Mouse (Mus musculus): ENCODE results near the gene F12. TPM values are rescaled to one million over a fixed set of nuclear protein-coding genes. Genes with fewer than 3 reads are reported as not detected.

The F12 gene
- total RNA-seq, 2 experiments from 2014 or later: 0.12 TPM; not detected in 1

DNA sequence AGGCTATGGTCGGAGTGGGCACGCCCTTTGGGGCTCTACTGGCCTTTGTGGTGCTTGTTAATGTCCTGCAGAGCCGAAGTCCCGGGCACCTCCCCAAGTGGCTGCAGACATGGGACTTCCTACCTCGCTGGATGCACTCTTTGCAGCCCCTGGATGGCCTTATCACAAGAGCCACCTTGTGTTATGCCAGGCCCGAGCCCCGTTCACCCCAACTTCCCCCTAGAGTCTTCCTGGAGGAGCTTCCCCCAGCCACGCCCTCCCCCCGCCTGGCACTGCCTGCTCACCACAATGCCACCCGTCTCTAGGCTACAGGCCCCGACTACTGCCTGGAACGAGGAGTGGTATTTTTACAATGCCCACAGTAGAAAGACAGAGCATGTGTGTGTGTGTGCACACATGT is 13.3 kb downstream of the F12 start:
- no peak for DNase-seq (ENCODE audit: low spot score)

DNA sequence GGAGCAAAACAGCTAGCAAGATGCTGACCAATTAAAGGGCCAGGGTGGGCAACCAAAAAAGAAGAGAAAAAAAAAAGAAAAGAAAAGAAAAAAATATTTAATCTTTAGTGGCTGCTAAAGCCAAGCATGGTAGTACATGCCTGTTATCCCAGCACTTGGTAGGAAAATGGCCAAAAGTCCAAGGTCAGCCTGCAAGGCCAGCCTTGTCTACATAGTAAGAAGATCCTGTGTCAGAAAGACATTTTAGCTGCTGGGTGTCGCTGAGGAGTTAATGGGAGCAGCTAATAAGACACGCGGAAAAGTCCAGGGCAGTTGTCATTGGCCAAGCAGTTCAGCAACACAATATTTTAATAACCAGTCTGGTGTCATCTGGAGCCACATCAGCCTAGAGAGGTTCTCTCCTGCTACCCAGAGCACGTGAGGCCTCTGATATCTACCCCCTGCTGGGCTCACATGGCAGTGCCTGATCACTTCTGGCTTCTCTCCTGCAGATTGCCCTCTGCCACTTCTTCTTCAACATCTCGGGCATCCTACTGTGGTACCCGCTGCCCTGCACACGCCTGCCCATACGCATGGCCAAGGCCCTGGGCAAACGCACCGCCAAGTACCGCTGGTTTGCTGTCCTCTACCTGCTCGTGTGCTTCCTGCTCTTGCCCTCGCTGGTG is 13.8 kb downstream of the F12 start:
- DNase-seq (ENCODE audit: low spot score): no peak

DNA sequence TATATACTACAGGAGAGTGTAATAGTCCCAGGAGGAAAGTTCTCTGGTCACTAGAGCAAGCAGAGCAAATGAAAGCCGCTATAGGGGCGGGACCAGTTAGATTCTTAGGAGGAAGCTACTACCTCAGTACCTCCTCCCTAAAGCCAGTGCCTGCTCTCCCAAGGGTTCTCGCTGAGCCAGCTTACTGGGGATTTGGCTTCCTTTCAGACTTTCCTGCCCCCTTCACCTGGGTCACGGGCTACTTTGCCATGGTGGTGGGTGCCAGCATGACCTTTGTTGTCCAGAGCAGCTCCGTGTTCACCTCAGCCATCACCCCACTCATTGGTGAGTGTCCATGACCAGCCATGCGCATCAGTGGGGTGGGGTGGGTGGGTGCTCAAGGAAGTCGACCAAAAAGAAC is 14.8 kb downstream of the F12 start:
- DNase-seq (ENCODE audit: low spot score): no peak

DNA sequence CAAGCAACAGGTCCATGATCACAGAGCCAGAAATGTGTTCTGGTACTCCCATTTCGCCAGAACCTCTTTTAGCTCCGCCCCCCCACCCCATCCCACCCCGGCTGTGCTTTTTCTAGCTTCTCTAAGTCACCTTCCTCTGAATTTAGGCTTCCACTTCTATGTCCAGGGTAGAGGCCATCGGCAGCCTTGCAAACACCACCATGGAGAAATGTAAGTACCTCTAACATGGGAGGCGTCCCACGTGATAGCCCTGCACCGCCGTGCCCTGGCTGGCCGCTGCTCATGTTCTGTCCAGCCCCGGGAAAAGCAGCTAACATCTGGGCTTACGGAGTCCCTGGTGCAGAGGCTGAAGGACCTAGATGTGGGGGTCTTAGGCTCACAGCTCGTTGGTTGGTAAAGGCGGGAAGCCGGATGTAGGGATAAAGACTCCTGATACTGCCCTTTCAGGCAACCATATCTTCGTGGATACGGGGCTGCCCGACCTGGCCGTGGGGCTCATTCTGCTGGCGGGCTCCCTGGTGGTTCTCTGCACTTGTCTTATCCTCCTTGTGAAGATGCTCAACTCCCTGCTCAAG is 18.0 kb downstream of the F12 start:
- DNase-seq (ENCODE audit: low spot score): no peak

DNA sequence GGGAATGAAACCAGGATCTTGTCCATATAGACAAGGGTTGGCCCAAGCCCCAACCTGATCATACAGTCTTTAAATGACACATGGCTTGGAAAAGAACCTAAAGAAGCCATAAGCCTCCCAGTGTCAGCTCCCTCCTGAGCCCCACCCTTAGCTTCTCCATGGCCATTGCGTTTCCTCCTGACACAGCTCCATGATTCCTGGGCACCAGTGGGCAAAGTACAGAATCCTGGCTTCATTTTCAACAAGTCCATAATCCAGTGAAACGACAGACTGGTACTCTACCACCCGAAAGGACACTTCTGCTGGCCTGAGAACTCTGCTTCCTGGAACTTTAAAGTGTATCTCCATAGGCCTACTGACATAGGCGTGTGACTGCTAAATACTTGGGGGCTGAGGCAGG is 19.3 kb downstream of the F12 start:
- DNase-seq (ENCODE audit: low spot score): no peak

DNA sequence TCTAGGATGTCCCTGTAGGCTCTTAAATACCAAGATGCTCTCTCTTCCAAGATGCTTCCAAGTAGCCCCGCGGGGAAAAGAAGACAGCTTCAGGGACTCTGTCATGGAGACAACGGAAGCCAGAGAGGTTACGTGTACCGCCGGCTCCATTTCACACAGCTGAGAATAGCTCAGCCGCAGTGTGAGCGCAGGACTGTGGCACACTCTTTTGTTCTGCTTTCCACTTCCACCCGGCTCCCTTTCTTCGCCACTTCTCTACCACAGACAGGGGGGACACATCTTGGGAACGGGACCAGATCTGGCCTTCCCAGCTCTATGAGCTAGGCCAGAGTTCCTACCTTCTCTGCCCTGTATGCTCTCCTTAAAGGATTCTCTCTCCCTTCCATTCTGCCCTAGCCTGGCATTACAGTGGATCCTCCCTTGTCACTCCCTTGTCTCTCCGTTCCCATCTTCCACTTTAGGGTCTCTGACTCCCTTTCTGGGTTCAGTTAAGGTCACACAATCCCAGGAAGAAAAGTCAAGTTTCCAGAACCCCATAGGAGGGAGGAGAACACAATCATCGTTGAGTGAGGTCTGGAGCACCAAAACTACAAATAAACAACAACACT is 20.7 kb downstream of the F12 start:
- DNase-seq (ENCODE audit: low spot score): no peak

DNA sequence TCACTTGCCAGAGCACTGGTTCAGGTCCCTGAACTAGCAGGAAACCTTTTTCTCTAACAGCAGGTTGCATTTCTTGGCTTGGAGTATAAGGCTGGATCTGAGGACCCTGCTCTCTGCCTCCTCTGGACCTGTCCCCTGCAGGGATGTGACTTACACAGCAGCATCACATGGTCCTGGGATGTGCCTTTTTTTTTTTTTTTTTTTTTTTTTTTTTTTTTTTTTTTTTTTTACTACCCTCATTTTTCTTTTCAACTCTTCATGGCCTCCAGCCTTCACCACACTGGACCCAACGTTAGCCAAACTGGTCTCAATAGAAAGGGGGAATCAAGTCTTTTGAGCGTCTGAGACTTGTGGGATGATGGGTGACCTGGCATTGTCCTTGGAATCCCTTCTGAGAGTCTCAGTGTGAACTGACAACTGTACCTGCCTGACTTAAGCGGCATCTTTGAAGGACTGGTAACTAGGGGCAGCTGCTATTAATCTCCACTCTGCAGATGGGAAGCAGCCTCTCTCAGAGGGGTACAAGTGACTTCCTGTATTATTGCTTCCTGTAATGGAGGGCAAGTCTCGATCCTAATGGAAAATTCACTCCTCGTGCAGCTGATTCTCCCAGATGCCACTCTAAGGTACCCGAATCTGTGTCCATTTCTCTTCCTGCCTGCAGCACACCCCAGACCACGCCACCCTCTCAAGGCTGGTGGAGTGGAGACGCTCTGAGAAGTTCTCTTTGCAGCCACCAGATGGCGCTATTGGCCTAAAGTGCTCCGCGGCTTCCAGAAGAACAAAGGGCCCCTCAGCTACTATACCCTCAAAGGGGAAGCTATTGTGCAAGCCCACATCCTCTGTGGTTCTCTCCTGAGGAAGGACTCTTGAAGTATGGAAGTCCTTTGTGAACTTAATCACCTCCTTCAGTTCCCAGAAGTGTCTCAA is 21.5 kb downstream of the F12 start:
- DNase-seq (ENCODE audit: low spot score): peak; percentile 65

DNA sequence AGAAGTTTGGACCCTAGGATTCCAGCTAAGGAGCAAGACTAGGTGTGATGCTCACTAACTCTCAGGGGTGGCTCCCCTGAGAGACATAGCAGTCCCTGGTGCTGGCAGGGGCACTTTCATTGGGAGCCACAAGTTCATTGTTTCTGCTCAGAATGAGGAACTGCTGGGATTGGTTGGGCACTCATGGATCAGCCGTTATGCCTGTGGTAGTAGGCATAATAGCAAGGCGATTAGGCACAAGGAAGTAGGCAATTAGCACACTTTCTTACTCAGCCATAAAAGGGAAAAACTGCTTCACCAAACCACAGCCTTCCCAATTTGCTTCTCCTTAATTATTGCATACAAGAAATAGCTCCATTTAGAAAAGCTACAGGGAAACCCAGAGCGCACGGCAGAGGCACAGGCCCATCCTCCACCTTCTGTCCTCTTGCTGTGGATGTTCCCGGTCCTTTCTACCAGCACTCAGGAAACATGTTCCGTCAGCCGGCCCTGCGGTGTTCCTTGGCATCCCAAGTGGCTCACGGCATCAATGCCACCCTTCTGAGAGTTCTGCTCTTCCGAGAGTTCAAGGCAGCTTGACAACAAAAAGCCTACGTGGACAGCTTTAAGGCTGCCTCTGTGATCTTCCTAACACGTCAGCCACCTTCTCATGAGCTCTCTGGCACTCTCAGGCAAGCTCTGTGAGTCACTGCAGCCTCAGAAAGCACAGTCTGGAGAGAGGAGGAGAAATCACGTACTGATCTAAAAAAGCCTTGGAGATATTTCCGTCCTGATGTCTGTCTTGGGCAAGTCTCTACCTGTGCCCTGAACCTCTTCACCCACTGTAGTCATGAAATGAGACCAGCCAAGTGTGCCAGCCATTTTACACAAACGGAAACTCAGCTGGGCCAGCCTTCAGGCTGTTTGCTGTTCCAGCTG is 22.4 kb downstream of the F12 start:
- no peak for DNase-seq (ENCODE audit: low spot score)

DNA sequence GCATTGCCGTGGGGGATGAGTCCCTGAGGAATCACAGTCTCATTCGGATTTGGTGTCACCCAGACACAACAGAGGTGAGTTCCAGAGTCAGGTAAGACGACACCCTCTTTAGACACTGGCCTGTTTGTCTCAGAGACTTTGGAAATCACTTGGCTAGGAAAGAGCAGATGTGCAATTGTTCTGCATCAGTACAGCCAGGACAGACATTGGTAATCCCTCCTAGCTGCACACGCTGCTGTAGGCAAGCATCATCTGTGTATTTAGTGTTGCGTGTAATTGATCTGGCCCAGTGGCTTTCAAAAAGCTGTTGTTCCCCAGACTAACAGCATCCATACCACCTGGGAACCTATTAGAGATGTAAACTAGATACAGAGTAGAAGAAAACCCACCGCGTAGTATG is 23.3 kb downstream of the F12 start:
- no peak for DNase-seq (ENCODE audit: low spot score)

DNA sequence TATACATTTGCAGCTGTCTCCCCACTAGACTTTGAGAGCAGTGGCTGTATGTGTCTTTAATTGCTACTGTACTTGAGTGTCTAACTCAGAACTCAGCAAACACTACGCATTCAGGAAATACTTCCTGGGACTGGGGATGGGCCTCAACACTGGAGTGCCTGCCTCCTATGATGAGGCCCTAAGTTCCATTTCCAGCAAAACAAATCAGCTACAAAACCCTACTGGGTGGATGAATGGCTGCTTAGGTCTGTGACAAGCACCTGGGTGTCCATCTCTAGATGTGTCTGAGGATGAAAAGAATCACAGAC is 26.6 kb downstream of the F12 start:
- DNase-seq (ENCODE audit: low spot score): no peak

DNA sequence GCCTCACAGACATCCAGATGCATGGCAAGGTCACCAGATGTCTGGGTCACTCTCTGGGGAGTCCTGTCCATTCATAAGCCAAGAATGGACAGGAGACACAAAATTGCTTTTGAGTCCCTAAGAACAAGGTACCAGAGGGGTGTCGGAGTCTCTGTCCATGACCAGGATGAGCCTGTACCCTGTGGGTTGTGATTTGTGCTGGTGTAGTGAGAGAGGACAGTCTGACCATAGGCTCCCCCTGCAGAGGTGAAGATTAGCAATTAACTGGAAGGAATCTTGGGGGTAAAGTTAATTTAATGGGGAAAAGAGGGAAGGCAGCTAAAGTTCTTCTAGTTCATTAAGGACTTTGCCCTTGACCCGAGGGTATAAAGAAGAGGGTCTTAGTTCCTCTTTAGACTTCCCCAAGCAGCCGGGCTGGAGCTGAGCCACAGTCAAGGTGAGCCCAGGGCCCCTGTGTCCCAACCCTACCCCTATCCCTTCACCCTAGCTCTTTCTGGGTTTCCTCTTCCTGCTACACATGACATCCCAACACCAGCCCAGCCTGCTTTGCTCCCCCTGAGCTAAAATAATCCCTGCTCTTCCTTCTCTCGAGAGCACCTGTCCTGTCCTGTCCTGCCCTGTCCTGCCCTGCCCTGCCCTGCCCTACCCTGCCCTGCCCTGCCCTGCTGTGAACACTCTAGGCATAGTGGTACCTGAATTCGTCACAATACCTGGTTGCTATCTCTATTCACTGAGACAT is 27.1 kb downstream of the F12 start:
- no peak for DNase-seq (ENCODE audit: low spot score)

DNA sequence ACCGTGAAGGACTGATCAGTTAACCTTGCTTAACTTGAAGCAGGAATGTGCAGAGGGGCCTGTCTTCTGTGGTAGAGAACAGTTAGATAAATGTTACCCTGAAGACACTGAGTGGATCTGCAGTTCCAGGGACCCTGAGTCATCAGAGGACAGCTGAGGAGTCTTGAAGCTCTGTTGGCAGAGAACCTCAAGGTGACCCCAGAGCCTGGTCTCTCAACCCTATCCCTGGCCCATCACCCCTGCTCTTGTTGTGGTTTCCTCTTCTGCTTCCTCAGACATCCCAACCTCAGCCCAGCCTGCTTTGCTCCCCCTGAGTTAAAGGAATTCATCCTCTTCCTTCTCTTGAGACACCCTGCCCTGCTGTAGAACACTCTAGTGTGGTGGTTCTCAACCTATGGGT is 28.5 kb downstream of the F12 start, which contains the start of gene Slc34a1:
Slc34a1 (plus strand) TSS at position 100 of the 400 bp plus-strand sequence.
- DNase-seq (ENCODE audit: low spot score): no peak

DNA sequence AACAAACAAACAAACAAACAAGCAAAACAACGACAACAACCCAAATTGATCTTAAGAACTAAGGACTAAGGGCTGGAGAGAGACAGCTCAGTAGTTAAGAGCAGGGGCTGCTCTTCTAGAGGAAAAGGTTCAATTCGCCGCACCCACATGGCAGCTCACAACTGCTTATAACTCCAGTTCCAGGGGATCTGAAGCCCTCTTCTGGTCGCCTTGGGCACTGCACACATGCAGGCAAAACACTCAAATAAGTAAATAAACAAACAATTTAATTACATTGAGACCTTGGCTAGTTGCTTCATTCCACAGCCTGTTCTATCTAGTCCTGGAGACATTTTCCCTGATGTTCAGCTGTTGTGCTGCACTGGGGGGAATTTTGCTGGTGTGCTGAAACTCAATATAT is 33.7 kb downstream of the F12 start:
- no peak for DNase-seq (ENCODE audit: low spot score)

DNA sequence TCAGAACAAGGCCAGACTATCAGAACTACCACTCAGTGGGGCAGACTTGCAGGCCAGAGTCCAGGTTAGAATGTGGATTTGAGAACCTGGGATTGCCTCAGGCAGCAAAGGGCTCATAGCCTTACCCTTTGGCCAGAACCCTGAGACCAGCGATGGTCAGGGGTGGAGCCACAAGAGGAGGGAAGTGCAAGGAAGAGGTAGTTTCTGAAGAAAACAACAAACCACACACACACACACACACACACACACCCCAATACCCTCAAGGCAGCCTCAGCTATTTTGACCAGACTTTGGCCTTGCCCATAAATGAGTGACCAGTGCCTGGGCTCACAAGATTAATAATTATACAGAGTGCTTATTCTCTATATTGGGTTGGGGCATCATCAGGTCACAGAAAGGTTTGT is 35.0 kb downstream of the F12 start:
- no peak for DNase-seq (ENCODE audit: low spot score)

DNA sequence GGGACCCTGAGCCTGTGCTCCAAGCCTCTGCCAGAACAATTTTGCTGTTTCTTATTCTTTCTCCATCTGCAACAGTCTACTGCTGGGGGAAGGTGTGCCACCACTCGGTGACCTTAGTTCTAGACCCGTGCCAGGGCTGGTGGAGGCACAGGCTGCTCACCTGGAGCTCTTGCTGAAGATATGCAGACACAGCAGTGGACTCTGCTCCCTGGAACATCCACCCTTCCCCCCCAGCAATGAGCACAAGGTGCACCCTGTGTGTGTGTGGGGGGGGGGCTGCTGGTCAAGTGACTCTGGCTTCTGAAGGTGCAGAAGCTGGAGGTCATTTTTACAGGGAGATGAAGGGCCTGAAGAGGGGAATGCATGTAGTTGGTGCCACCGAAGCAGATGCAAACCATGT is 35.9 kb downstream of the F12 start:
- no peak for DNase-seq (ENCODE audit: low spot score)

DNA sequence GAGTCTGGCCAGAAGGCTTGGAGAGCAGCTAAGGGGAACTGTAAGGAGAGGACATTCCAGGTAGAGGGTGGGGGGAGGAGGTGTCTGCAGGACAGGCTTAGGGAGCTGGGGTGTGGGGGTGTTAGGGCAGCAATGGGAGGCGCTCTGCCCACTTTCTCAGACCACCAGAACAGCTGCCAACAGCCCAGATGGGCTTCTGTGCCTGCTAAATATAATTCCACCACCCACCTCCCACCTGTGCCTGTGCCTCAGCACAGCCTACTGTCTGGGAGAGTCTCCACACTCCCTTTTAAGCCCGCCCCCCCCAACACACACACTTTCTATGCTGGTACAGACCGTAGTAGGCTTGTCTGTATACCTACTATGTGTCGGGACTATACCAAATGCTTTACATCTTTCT is 44.8 kb downstream of the F12 start:
- DNase-seq (ENCODE audit: low spot score): no peak

DNA sequence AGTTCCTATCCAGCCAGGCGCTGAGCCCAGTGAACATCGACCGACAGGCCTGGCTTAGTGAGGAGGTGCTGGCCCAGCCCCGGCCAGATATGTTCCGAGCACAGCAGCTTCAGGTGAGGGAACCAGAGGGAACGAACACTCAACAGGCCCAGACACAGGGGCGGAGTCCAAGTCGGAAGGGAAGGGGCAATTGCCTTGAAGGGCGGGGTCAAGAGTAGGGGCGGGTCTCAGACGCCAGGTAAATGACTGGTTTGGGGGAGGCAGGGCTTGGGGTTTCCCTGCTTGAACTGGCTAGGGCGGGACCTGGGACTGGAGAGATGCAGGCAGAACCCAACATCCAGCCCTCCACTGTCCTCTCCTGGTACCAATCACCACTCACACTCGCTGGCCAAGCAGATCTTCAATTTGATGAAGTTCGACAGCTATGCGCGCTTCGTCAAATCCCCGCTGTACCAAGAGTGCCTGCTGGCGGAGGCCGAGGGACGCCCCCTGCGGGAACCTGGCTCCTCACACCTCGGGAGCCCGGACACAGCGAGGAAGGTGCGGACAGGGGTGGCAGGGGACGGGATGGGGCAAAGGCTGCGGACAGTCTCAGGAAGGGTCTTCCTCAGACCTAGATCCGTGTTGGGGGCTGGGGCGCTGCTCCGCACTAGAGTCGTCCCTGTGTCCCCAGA is 47.5 kb downstream of the F12 start:
- DNase-seq (ENCODE audit: low spot score): no peak

DNA sequence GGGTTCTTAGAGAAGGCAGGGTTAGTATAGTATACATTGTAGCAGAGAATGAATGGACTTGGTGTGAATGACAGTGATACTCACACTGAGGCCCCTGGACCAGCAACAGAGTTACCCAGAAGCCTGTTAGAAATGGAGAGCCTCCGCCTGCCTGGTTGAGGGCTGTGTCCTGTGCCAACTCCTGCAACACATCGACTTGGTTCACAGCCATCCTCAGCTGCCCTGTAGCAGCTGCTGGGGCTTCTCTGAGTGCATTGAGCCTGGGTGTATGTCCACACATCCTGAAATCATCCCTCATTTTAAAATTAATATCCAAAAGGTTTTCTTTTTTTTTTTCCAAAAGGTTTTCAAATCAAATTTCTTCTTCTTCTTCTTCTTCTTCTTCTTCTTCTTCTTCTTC is 50.7 kb downstream of the F12 start:
- DNase-seq (ENCODE audit: low spot score): no peak

DNA sequence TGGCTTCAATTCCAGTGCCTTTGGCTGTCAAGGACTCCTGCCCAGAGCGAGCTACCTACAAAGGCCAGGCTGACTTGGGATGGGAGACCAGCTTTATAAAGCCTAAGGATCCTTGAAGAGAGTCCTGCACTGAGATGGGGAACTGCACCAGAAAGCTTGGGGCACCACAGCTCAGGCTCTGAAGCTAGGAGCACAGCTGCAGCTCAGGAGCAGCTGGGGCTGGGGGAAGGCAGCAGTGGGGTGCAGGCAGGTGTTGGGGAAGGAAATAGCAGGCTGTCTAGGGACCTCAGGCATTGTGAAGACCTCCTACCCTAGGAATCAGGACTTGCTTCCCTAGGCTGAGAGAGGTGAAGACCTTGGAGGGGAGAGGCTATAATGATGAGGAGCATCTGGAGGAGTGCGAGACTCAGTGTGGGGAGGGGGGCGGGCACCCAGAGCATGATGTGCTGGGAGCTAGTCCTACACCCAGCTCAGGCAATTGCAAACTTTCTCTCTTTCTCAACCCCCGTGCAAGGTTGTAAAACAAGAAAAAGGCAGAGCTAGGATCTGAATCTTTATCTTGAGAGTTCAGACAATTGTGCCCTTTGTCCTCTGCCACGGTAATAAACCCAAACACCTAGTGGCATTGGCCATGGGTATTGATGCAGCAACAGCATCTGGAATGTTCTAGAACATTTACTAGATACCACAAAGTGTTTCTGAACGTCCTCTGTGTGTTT is 52.2 kb downstream of the F12 start:
- no peak for DNase-seq (ENCODE audit: low spot score)
